Mouse (Mus musculus): Measurements from ENCODE around the gene Cdca3.
"Not testable (repeated sequence)": the region's sequence is repeated elsewhere in the genome, so short reads cannot be mapped to it uniquely, and the experiment has no call there.

Gene Cdca3

GRCm38 (mm10) chr6:124809052-124809774 lies 20.1 kb upstream of the Cdca3 start:
- DNase-seq (ENCODE audit: low spot score), result peak; percentile 24

GRCm38 (mm10) chr6:124809775-124810538 lies 19.4 kb upstream of the Cdca3 start:
- no peak for DNase-seq (ENCODE audit: low spot score)

GRCm38 (mm10) chr6:124810566-124811402 lies 18.6 kb upstream of the Cdca3 start:
- not testable (repeated sequence) for DNase-seq (ENCODE audit: low spot score)

- DNase-seq (ENCODE audit: low spot score), result no peak
Observed at GRCm38 (mm10) chr6:124811403-124811665, 18.0 kb upstream of the Cdca3 start.

- no peak for DNase-seq (ENCODE audit: low spot score)
Observed at GRCm38 (mm10) chr6:124811701-124812560, 17.4 kb upstream of the Cdca3 start.

- no peak for DNase-seq (ENCODE audit: low spot score)
Observed at GRCm38 (mm10) chr6:124812848-124813247, 16.5 kb upstream of the Cdca3 start.

- DNase-seq (ENCODE audit: low spot score), result peak; percentile 62
Observed at GRCm38 (mm10) chr6:124813496-124813895, 15.9 kb upstream of the Cdca3 start.

- DNase-seq (ENCODE audit: low spot score), result peak; percentile 77
Observed at GRCm38 (mm10) chr6:124813933-124814332, 15.4 kb upstream of the Cdca3 start, which contains the start of gene Tpi1. Gene Tpi1 (minus strand): TSS chr6:124814296.

GRCm38 (mm10) chr6:124814448-124814847 lies 14.9 kb upstream of the Cdca3 start:
- no peak for DNase-seq (ENCODE audit: low spot score)

GRCm38 (mm10) chr6:124814858-124815774 lies 14.2 kb upstream of the Cdca3 start:
- DNase-seq (ENCODE audit: low spot score), result no peak

- DNase-seq (ENCODE audit: low spot score), result no peak
Observed at GRCm38 (mm10) chr6:124816611-124817010, 12.7 kb upstream of the Cdca3 start.

- DNase-seq (ENCODE audit: low spot score), result no peak
Observed at GRCm38 (mm10) chr6:124817125-124817524, 12.2 kb upstream of the Cdca3 start.

GRCm38 (mm10) chr6:124817563-124817962 lies 11.8 kb upstream of the Cdca3 start:
- no peak for DNase-seq (ENCODE audit: low spot score)

GRCm38 (mm10) chr6:124817971-124818370 lies 11.4 kb upstream of the Cdca3 start:
- DNase-seq (ENCODE audit: low spot score), result no peak

GRCm38 (mm10) chr6:124820891-124821290 lies 8.5 kb upstream of the Cdca3 start:
- DNase-seq (ENCODE audit: low spot score), result no peak

GRCm38 (mm10) chr6:124822049-124822448 lies 7.3 kb upstream of the Cdca3 start:
- no peak for DNase-seq (ENCODE audit: low spot score)

- peak; percentile 20 for DNase-seq (ENCODE audit: low spot score)
Observed at GRCm38 (mm10) chr6:124828101-124828592, 1.2 kb upstream of the Cdca3 start.

- peak; percentile 90 for DNase-seq (ENCODE audit: low spot score)
Observed at GRCm38 (mm10) chr6:124829799-124830700, 703 bp downstream of the Cdca3 start.

- DNase-seq (ENCODE audit: low spot score), result not testable (repeated sequence)
Observed at GRCm38 (mm10) chr6:124831199-124831598, 1.9 kb downstream of the Cdca3 start.
